Mouse (Mus musculus) kidney, postnatal 36 days (tissue): ENCODE measurements around the gene Cdipt.

Source experiments
- DNase-seq, 2 experiments: peaks; one replicate each; pipeline ENCODE4 v3.0.0; 2021 to 2022; ENCODE audit warnings: mixed read lengths in 2 of 2

Gene Cdipt

GRCm38 (mm10) chr7:126975950-126976866 lies 494 bp downstream of the Cdipt start, which contains the start of gene Cdiptos:
Gene Cdiptos (minus strand): TSS chr7:126976098.
- DNase-seq: peak; percentile 97 to 99

- peak in 1 of 2 experiments; percentile 14 for DNase-seq
These were observed 1.3 kb downstream of the Cdipt start for GRCm38 (mm10) chr7:126976878-126977459.

GRCm38 (mm10) chr7:126978841-126979240 lies 3.1 kb downstream of the Cdipt start:
- no peak for DNase-seq

GRCm38 (mm10) chr7:126981601-126982000 lies 5.9 kb downstream of the Cdipt start:
- DNase-seq: no peak

- no peak for DNase-seq
These were observed 6.3 kb downstream of the Cdipt start for GRCm38 (mm10) chr7:126982054-126982453.

GRCm38 (mm10) chr7:126983113-126983512 lies 7.4 kb downstream of the Cdipt start:
- DNase-seq: no peak

GRCm38 (mm10) chr7:126984667-126985444 lies 9.1 kb downstream of the Cdipt start:
- DNase-seq: no peak

- DNase-seq: peak; percentile 77 to 85
These were observed 10.6 kb downstream of the Cdipt start for GRCm38 (mm10) chr7:126986319-126986718.

GRCm38 (mm10) chr7:126988816-126989215 lies 13.1 kb downstream of the Cdipt start:
- no peak for DNase-seq

- DNase-seq: peak in 1 of 2 experiments; percentile 54
These were observed 20.7 kb downstream of the Cdipt start for GRCm38 (mm10) chr7:126996449-126996848.

GRCm38 (mm10) chr7:126999568-126999967 lies 23.9 kb downstream of the Cdipt start:
- DNase-seq: no peak

GRCm38 (mm10) chr7:127003620-127004019 lies 27.9 kb downstream of the Cdipt start:
- no peak for DNase-seq

- no peak for DNase-seq
These were observed 28.6 kb downstream of the Cdipt start for GRCm38 (mm10) chr7:127004122-127004875.

- no peak for DNase-seq
These were observed 31.8 kb downstream of the Cdipt start for GRCm38 (mm10) chr7:127007313-127008024.

GRCm38 (mm10) chr7:127008239-127009019 lies 32.7 kb downstream of the Cdipt start:
- DNase-seq: peak; percentile 51 to 60

- no peak for DNase-seq
These were observed 33.8 kb downstream of the Cdipt start for GRCm38 (mm10) chr7:127009307-127010085.

- no peak for DNase-seq
These were observed 35.3 kb downstream of the Cdipt start for GRCm38 (mm10) chr7:127011051-127011450.

- no peak for DNase-seq
These were observed 36.0 kb downstream of the Cdipt start for GRCm38 (mm10) chr7:127011717-127012116.

- DNase-seq: no peak
These were observed 36.7 kb downstream of the Cdipt start for GRCm38 (mm10) chr7:127012374-127012773.

- DNase-seq: no peak
These were observed 37.1 kb downstream of the Cdipt start for GRCm38 (mm10) chr7:127012845-127013244.
